Mouse (Mus musculus): ENCODE results near the gene Cxadr. TPM values are rescaled to one million over a fixed set of nuclear protein-coding genes. Genes with fewer than 3 reads are reported as not detected.

Gene Cxadr
- polyA plus RNA-seq, 1 experiment from 2014 or later, result 101 TPM

Other genes starting within 250 kb of the Cxadr start
- gene Btg3, start 75.7 kb downstream of the Cxadr start, polyA plus RNA-seq (2015; fragmentation: Nextera tagmentation; extraction: Ambion mirVana), result 31.6 and 35.8 TPM in 2 replicates

All from forebrain, embryonic 13.5 days (tissue).